Mouse (Mus musculus) brain, embryonic 14.5 days (tissue): ENCODE results near the gene Slc22a2. TPM values are rescaled to one million over a fixed set of nuclear protein-coding genes. Genes with fewer than 3 reads are reported as not detected.

Source experiments
- DNase-seq: peaks from one replicate; pipeline ENCODE4 v3.0.0-alpha.2; 2011; ENCODE audit warnings: low read depth
- CTCF ChIP-seq: fragments of 200-500 bp; IDR thresholded peaks from 2 replicates; pipeline ENCODE4 v1.5.1; 2012; ENCODE audit warnings: inconsistent platforms, mild to moderate bottlenecking, moderate library complexity, borderline replicate concordance; ENCODE audit not compliant: insufficient read depth, insufficient read length; ENCODE audit errors: extremely low read depth
- POLR2A ChIP-seq: fragments of 200-500 bp; IDR thresholded peaks from 2 replicates; pipeline ENCODE4 v1.6.1; 2012; ENCODE audit warnings: mild to moderate bottlenecking, inconsistent platforms, borderline replicate concordance; ENCODE audit not compliant: poor library complexity, insufficient read depth, insufficient read length, severe bottlenecking; ENCODE audit errors: extremely low read depth
- polyA plus RNA-seq: library from polyadenylated mRNA; depleted of rRNA; stranded (reverse); fragments of >200 nt; gene quantifications from 2 replicates; pipeline ENCODE4 v1.2.3, GENCODE M21; 2012

Slc22a2 gene
- polyA plus RNA-seq, 1 experiment, result 1.2 TPM

GRCm38 (mm10) chr17:12590911-12591625, 7.1 kb downstream of the Slc22a2 start:
- no peak for DNase-seq
- TF ChIP-seq CTCF, result no peak
- TF ChIP-seq POLR2A, result no peak

GRCm38 (mm10) chr17:12595846-12596515, 12.0 kb downstream of the Slc22a2 start:
- TF ChIP-seq CTCF (no peak), POLR2A (no peak)
- DNase-seq, result peak; percentile 26

GRCm38 (mm10) chr17:12606634-12607033, 22.7 kb downstream of the Slc22a2 start:
- TF ChIP-seq CTCF, result no peak
- no peak for TF ChIP-seq POLR2A
- no peak for DNase-seq

- TF ChIP-seq POLR2A (no peak), CTCF (no peak)
- no peak for DNase-seq
Measured at GRCm38 (mm10) chr17:12607202-12607601, 23.3 kb downstream of the Slc22a2 start.

GRCm38 (mm10) chr17:12614511-12615385, 30.8 kb downstream of the Slc22a2 start:
- TF ChIP-seq CTCF (no peak), POLR2A (no peak)
- no peak for DNase-seq

- no peak for DNase-seq
- TF ChIP-seq CTCF, result no peak
- TF ChIP-seq POLR2A, result no peak
Measured at GRCm38 (mm10) chr17:12615429-12615828, 31.5 kb downstream of the Slc22a2 start.

- TF ChIP-seq CTCF (no peak), POLR2A (no peak)
- DNase-seq, result no peak
Measured at GRCm38 (mm10) chr17:12619641-12620040, 35.7 kb downstream of the Slc22a2 start.

- no peak for DNase-seq
- TF ChIP-seq POLR2A, result no peak
Measured at GRCm38 (mm10) chr17:12627983-12628382, 44.1 kb downstream of the Slc22a2 start.

- no peak for DNase-seq
- no peak for TF ChIP-seq POLR2A
- TF ChIP-seq CTCF, result no peak
Measured at GRCm38 (mm10) chr17:12630976-12631730, 47.2 kb downstream of the Slc22a2 start.

- TF ChIP-seq CTCF (no peak), POLR2A (no peak)
- peak; percentile 49 for DNase-seq
Measured at GRCm38 (mm10) chr17:12631771-12632600, 48.1 kb downstream of the Slc22a2 start.
